Mouse (Mus musculus) heart, embryonic 11.5 days (tissue): Measurements from ENCODE around the gene Cstf2. TPM values are rescaled to one million over a fixed set of nuclear protein-coding genes. Genes with fewer than 3 reads are reported as not detected.

Source experiments
- ATAC-seq: fragments of 200-750 bp; cut with Nextera tagmentation; replicated peaks from 2 replicates; pipeline ENCODE4 v1.8.0; 2017; ENCODE audit warnings: moderate library complexity; ENCODE audit not compliant: insufficient number of reproducible peaks, low FRiP score, low TSS enrichment
- H3K27ac ChIP-seq: fragments of 300-500 bp; sonication (generic); 2 replicates; pipeline ENCODE4 v1.5.1; 2014; ENCODE audit warnings: mild to moderate bottlenecking, low read depth, low read length
- H3K27me3 ChIP-seq: fragments of 300-500 bp; sonication (generic); 2 replicates; pipeline ENCODE4 v1.6.1; 2014; ENCODE audit warnings: mild to moderate bottlenecking, low read length, mixed read lengths; ENCODE audit not compliant: control insufficient read depth, insufficient read depth
- H3K36me3 ChIP-seq: fragments of 300-500 bp; sonication (generic); 2 replicates; pipeline ENCODE4 v1.6.1; 2014; ENCODE audit warnings: mild to moderate bottlenecking, low read length, moderate library complexity, mixed read lengths; ENCODE audit not compliant: control insufficient read depth, insufficient read depth
- H3K4me1 ChIP-seq: fragments of 300-500 bp; sonication (generic); 2 replicates; pipeline ENCODE4 v1.6.1; 2014; ENCODE audit warnings: low read length; ENCODE audit not compliant: control insufficient read depth, insufficient read depth
- H3K4me2 ChIP-seq: fragments of 300-500 bp; sonication (generic); 2 replicates; pipeline ENCODE4 v1.6.1; 2014; ENCODE audit warnings: mild to moderate bottlenecking, moderate library complexity
- H3K4me3 ChIP-seq: fragments of 300-500 bp; sonication (generic); 2 replicates; pipeline ENCODE4 v1.5.1; 2014; ENCODE audit warnings: low read depth, low read length
- H3K9ac ChIP-seq: fragments of 300-500 bp; sonication (generic); 2 replicates; pipeline ENCODE4 v1.6.1; 2014; ENCODE audit warnings: mild to moderate bottlenecking, low read depth, low read length, moderate library complexity
- H3K9me3 ChIP-seq: fragments of 300-500 bp; sonication (generic); replicated peaks from 2 replicates; pipeline ENCODE4 v1.6.1; 2016; ENCODE audit warnings: low read length; ENCODE audit not compliant: control insufficient read depth
- WGBS: fragments of 180-500 bp; shearing (Covaris S2); extraction: QIAGEN DNeasy Blood & Tissue Kit; methylation state at CpG from one replicate; pipeline ENCODE4 v1.1.7; 2014; ENCODE audit not compliant: insufficient replicate concordance; 5-methylcytosine and 5-hydroxymethylcytosine counted together
- polyA plus RNA-seq: library from polyadenylated mRNA; unstranded; fragments of >200 nt; fragmentation: Nextera tagmentation; extraction: Ambion mirVana; gene quantifications from 2 replicates; pipeline ENCODE4 v1.2.1, GENCODE M21; 2014

Gene Cstf2
- polyA plus RNA-seq = 36.3 and 42.6 TPM in 2 replicates

DNA sequence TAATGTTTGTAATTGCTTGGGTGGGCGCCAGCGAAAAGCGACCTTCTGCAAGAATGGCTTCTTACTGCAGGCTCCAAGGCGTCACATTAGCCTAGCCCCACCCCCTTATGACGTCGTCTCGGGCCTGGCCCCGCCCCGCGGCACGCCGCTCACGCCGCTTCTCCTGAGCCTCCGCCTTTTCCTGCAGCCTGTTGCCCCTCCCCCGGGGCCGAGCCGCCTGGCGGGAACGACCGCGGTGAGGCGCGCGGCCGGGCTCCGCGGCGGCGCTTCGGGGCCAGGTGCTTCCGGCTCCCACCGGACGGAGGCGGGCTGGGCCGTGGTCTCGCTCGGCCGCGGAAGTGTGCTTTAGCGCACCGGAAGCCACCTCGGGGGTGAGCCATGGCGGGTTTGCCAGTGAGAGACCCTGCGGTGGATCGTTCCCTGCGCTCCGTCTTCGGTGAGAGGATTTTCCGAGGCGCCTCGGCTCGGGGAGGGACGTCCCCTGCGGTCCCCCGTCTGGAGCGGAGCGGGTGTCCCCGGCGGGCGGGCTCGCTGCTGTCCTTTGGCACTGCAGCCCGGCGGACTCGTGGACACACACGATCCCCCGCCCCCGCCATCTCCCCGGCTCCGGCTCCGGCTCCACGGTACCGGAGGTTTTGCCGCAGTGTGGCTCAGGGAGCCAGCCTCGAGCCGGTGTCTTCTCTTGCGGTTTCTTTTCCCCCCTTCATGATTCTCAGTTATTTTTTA, at the start of gene Cstf2:
Gene Cstf2, plus strand, starts transcription at position 201 of the 726 bp plus-strand sequence.
- WGBS = 18% methylated on average over 76 of the region's 77 CpGs
- peak within 1 kb of the TSS; percentile 60 for H3K4me2 ChIP-seq
- no peaks in the 10 kb centered on the region; the same call in 1 of the 2 replicates for H3K36me3 ChIP-seq
- H3K27me3 ChIP-seq = no peaks in the 10 kb centered on the region
- H3K9ac ChIP-seq = peak within 1 kb of the TSS; percentile 77
- H3K4me1 ChIP-seq = no peaks in the 10 kb centered on the region
- peak; percentile 98 for ATAC-seq
- peak within 1 kb of the TSS; percentile 89 for H3K27ac ChIP-seq
- H3K9me3 ChIP-seq = no peaks in the 10 kb centered on the region
- H3K4me3 ChIP-seq = peak within 1 kb of the TSS; percentile 58

GRCm38 (mm10) chrX:134019005-134019404, 40.0 kb upstream of the Cstf2 start:
- H3K9ac ChIP-seq = no peak overlapping the region
- H3K27me3 ChIP-seq = no peaks in the 10 kb centered on the region
- 17% methylated on average over 9 of the region's 9 CpGs for WGBS
- no peaks in the 10 kb centered on the region for H3K4me1 ChIP-seq
- H3K36me3 ChIP-seq = no peaks in the 10 kb centered on the region
- no peak overlapping the region for H3K4me3 ChIP-seq
- no peak overlapping the region for H3K4me2 ChIP-seq
- H3K9me3 ChIP-seq = no peaks in the 10 kb centered on the region
- 0 out of 2 replicates have a peak, but pooled peaks have one; percentile 35 for ATAC-seq
- H3K27ac ChIP-seq = no peak overlapping the region

DNA sequence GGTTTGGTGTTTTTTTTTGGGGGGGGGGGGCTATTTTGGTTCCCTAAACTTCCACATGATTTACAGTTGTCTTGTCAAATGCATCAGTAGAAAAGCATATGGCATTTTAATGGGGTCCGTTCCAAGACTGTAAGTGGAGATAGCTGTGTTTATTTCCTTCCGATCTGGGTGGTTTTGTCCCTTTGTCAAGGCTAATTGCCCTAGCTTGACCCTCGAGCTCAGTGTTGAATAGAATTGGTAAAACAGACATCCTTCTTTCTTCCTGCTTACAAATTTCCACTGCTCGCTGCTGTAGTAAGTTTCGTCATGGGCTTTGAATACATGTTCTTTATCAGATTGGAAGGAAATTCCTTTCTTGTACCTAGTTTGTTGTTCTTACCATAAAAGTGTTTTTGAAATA, 38.3 kb upstream of the Cstf2 start:
- Histone ChIP-seq H3K36me3 (no peaks in the 10 kb centered on the region), H3K9ac (no peak overlapping the region), H3K4me3 (no peak overlapping the region), H3K9me3 (no peaks in the 10 kb centered on the region), H3K4me1 (no peaks in the 10 kb centered on the region), H3K27me3 (no peaks in the 10 kb centered on the region), H3K4me2 (no peak overlapping the region), H3K27ac (no peak overlapping the region)
- ATAC-seq = no peak
- 45% methylated on average over 5 of the region's 5 CpGs for WGBS

GRCm38 (mm10) chrX:134048994-134049393, 10.0 kb upstream of the Cstf2 start:
- Histone ChIP-seq H3K9ac (no peak overlapping the region), H3K9me3 (no peaks in the 10 kb centered on the region), H3K4me1 (no peaks in the 10 kb centered on the region), H3K4me3 (no peak overlapping the region), H3K4me2 (no peak overlapping the region), H3K36me3 (no peaks in the 10 kb centered on the region), H3K27me3 (no peaks in the 10 kb centered on the region), H3K27ac (no peak overlapping the region)
- 47% methylated on average over 1 of the region's 1 CpGs for WGBS
- no peak for ATAC-seq

GRCm38 (mm10) chrX:134056897-134057296, 2.1 kb upstream of the Cstf2 start:
- no peaks in the 10 kb centered on the region for H3K9me3 ChIP-seq
- ATAC-seq = no peak
- H3K36me3 ChIP-seq = no peaks in the 10 kb centered on the region
- H3K4me3 ChIP-seq = no peak overlapping the region
- H3K9ac ChIP-seq = no peak overlapping the region
- 70% methylated on average over 2 of the region's 2 CpGs for WGBS
- no peak overlapping the region for H3K4me2 ChIP-seq
- no peaks in the 10 kb centered on the region for H3K4me1 ChIP-seq
- H3K27ac ChIP-seq = no peak overlapping the region
- H3K27me3 ChIP-seq = no peaks in the 10 kb centered on the region

GRCm38 (mm10) chrX:134058040-134058875, 729 bp upstream of the Cstf2 start:
- peak overlapping the region; percentile 43 for H3K4me2 ChIP-seq
- no peaks in the 10 kb centered on the region for H3K9me3 ChIP-seq
- 71% methylated on average over 14 of the region's 14 CpGs for WGBS
- H3K4me3 ChIP-seq = peak overlapping the region; percentile 58
- 0 out of 2 replicates have a peak overlapping the region, but pooled peaks have one; percentile 89 for H3K27ac ChIP-seq
- no peaks in the 10 kb centered on the region for H3K27me3 ChIP-seq
- no peaks in the 10 kb centered on the region for H3K4me1 ChIP-seq
- no peak overlapping the region for H3K9ac ChIP-seq
- H3K36me3 ChIP-seq = no peaks in the 10 kb centered on the region; the same call in 1 of the 2 replicates
- ATAC-seq = no peak; the same call in none of the 2 replicates

DNA sequence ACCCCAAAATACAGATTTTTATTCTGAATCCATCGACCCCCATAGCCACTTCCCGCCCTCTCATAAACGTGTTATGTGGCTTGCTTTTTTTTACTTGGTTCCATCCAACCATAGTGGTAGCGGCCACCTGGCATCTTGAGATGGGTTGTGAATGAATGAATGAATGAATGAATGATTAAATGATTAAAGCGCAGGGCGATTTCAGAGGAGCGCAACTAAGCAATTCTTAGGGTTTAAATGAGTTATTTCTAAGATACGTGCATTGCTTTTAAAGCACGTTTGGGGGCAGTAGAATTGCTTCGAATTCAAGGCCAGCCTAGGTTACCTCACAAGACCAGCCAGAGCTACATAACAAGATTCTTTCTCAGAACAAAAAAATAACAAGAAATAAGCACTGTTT, 777 bp downstream of the Cstf2 start:
- Histone ChIP-seq H3K27ac (peak overlapping the region; percentile 89), H3K9ac (peak overlapping the region; percentile 77), H3K4me2 (peak overlapping the region; percentile 60), H3K4me1 (no peaks in the 10 kb centered on the region), H3K9me3 (no peaks in the 10 kb centered on the region), H3K36me3 (no peaks in the 10 kb centered on the region; the same call in 1 of the 2 replicates), H3K4me3 (peak overlapping the region; percentile 58), H3K27me3 (no peaks in the 10 kb centered on the region)
- no peak for ATAC-seq
- WGBS = 16% methylated on average over 10 of the region's 10 CpGs

- Histone ChIP-seq H3K36me3 (no peaks in the 10 kb centered on the region), H3K4me1 (no peaks in the 10 kb centered on the region), H3K4me2 (no peak overlapping the region), H3K9me3 (no peaks in the 10 kb centered on the region), H3K27ac (no peak overlapping the region), H3K4me3 (no peak overlapping the region), H3K9ac (no peak overlapping the region), H3K27me3 (no peaks in the 10 kb centered on the region)
- WGBS = 75% methylated on average over 1 of the region's 1 CpGs
- no peak for ATAC-seq
These were observed 26.5 kb downstream of the Cstf2 start for GRCm38 (mm10) chrX:134085453-134085852.
